Mouse (Mus musculus): ENCODE results near the gene Kctd6. TPM values are rescaled to one million over a fixed set of nuclear protein-coding genes. Genes with fewer than 3 reads are reported as not detected.
"Not testable (repeated sequence)": the region's sequence is repeated elsewhere in the genome, so short reads cannot be mapped to it uniquely, and the experiment has no call there.

Gene Kctd6
- total RNA-seq, 2 experiments from 2014 or later: 8.4 to 9.0 TPM

DNA sequence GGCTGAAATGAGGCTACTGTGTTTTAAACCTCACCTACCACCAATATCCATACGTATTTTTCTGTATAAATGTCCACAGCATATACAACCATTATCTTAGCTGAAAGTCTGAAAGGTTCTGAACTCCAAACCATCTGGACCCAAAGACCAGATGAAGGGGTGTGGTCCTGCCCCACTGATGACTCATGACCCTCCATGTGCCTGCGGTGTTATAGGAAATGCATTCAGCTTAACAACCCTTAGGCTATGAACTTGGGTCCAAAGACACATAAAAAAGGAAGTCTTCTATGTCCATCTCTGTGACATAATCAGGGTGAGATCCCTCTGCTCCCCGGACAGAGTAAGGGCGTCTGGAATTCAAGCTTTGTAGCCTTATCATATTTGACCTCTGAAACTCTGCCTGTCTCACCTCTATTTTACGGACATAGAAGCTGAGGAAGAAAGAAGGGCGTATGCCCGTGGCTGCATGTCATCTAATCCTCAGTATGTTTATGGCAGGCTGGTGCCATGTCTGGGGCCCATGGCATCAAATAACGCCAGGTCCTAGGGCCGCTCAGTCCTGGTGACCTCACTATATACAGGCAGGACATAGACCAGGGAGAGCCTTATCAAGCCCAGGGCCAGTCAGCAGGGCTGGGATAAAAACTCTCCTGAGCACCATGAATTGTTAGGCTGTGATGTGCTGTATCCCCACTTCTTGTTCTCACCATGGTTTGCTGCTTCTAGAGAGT, 36.4 kb downstream of the Kctd6 start:
- DNase-seq: no peak

DNA sequence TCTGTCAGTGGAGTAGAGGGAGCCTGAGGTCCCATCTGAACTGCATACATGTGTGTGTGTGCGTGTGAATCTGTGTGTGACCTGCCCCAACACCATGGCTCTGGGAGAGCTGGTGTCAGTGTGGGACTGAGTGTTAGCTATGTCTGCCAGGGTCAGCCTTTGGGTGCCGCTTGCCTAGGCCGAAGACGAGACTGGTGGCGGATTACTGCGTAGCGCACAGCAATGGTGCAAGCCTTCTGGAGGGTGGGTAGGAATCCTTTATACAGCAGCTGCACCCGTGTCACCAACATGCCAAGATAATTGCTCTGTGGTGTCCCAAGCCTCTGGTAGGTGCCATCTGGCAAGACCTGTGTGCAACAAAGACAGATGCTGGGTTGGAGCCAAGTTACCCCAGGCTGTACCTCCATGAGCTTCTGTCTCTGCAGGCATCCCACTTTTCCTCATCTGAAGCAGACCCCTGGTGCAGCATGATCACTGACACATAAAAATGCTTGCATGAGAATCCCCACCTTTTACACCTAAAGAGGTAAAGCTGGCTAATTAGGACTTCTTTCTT, 37.5 kb downstream of the Kctd6 start:
- DNase-seq: no peak

DNA sequence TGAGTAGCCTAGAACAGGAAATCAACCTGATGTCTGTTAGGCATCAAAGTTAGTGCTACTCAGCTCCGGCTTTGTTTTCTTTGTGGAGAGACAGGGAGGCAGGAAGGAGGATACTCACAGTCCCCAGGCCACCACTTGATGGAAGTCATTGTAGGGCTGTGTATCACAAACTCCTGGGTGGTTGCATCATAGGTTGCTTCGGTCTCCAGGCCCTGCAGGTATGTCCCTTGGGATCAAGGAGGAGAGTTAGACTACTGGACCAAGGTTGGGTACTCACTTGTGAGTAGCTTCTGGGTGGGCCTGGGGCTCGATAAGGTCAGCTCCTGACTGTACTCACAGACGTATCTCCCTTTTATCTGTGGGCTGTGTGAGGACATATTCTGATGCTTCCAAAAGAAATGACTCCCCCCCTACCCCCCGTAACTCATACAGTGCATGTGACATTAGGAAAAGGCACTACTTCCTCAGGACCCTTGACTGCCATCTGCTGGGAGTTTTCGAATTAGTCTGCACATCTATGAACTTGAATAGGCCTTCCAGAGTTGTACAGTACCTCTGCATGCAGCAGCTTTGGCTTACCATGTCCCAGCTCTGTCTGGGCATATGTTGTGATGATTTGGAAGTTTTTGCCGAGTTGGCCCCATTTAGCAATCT, 41.3 kb downstream of the Kctd6 start:
- peak; percentile 53 to 79 for DNase-seq

DNA sequence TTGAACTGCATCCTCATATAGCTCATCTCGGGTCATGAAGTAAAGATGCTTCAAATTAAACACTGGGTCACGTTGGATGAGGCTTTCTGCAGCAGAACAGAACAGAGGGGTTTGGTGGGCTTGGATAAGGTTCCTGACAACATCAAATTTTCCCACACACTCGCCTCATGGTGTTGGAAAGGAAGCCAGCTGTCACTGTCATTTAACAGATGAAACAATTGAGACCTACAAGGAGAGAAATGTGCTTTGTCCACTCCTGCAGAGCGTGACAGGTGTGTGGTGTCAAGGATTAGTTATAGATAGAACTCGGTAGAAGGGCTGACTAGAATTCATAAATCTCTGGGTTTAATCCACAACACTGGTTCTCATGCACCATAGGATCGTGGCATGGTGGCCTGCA, 42.1 kb downstream of the Kctd6 start:
- DNase-seq: no peak

DNA sequence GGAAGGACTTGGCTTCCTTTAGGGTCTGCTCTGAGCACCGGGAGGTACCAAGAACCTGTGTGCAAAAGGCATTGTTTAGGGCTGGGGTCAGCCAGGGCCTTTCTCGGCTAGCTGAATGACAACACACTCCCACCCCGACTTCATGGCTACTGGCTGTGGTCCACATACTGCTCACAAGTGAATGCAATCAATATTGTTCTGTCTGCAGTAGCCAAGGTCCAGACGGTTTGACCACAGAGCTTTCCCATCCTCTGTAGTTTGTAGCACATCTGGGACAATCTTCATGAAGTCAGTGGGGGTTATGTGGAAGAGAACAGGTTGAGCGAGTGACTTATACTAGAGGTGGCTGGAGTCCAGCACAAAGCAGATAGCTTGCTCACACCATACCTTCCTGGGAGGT, 42.9 kb downstream of the Kctd6 start:
- no peak for DNase-seq

DNA sequence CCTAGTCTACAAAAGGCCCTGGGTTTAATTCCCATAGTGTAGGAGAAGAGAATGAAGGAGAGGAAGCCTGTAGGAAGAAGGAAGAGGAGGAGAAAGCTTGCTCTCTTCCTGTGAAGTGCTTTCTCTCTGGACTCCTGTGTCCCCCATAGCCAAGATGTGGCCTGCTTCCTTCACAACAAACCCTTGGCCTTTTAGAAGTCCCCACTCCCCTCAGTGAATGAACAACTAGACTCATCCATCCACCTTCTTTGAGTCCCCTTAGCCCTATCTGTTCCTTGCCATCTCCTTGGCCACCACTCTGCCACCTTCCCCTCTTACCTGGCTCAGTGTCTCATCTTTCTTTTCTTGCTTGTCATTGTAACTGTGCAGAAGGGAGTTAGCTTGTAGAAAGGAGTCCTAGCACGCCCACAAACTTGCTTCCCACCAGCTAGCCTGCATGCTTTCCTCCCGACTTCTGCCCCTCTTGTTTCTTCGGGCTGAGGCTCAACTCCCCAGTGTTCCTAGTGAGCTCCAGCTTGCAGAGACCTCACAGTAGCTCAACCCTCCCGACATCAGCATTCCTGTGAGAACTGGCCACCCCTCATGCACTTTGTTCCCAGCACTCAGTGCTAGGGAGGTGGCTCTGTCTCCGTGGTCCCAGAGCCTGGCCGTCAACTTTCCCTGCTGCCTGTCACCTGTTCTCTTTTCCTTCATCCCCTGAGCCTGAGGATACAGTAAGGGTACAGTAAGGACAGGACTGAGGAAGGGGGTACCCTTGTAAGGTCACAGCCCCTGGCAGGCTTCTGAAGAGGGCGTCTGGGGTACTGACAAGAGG, 43.8 kb downstream of the Kctd6 start:
- no peak for DNase-seq

DNA sequence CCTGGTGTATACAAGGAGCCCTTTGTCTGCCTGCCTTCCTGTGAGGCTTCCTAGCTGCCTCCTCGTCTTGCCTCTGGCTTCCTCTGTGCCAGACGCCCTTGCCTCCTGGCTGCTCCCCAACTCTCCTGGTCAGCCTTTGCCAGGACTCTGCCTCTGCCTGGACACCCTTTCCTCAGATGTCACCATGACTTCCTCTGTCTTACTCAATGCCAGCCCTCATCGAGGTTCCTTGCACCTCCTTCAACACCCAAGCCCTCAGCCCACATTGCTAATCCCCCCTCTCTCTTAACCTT, 44.3 kb downstream of the Kctd6 start:
- peak; percentile 25 to 33 for DNase-seq

DNA sequence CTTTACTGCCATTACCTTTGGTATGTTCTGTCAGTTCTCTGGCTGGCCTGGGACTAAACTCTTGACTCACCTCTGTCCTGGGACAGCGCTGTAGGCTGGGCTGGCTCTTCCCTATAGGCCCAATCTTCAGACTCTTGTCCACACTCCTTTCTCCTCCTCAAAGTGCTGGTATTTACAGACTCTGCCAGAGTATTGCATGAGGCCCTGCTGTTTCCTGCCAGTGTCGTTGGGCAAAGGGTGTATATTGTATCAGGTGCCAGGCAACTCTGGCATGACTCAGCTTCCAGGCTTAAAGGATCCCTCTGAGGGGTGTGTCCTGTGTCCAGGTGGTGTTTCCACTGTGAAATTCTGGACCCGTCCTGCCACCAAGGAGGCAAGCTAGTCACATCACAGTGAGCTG, 44.8 kb downstream of the Kctd6 start:
- peak in 1 of 2 experiments; percentile 9 for DNase-seq

DNA sequence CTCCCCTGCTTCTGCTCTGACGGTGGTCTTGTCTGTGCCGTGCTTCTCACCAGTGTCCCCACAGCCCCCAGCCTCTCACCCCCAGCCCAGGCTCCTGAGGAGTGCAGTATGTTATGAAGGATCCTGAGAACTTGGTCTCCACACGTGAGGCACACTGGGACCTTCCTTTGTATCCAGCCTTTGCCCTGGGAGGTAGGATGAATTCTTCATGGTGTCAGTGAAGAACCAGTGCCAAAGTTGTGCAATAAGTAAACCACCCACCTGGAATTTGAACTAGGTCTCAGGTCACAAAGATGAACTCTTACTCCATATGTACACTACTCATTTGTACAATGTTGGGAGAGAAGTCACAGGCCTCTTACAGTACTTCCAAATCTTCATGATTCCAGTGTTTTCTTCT, 45.2 kb downstream of the Kctd6 start, which contains the start of gene Acox2:
Gene Acox2 (minus strand): TSS at position 188 of the 400 bp plus-strand sequence.
- no peak for DNase-seq

DNA sequence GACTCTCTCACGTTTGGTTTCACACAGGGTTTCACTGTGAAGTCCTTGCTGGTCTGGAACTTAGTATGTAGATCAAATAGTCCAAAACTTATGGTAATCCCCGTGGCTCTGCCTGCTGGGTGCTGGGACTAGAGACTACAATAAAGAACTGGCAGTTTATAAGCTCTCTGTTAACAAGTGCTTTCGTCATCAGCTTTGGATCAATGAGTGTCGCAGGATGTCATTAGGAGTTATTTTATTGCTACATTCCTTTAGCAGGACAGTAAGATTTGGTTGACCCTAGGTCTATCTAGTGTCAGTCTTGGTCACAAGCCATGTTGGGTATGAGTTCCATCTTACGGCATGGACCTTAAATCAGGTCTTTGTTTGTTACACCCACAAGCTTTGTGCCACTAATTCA, 46.3 kb downstream of the Kctd6 start:
- DNase-seq: no peak

DNA sequence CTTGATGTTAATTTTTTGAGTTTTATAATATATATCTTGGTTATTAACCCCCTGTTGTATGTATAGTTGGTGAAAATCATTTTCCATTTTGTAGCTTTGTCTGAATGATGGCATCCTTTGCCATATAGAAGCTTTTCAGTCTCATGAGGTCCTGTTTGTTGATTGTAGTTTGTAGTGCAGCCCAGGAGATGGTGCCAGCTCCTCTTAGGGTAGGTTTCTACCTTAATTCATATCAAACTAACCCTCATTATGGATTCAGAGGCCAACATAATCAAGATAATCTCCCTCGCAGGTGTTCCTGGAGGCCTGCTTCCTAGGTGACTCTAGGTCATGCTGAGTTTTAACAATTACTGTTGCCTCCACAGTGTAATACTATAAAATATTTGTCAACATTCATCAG, 48.3 kb downstream of the Kctd6 start:
- no peak for DNase-seq

DNA sequence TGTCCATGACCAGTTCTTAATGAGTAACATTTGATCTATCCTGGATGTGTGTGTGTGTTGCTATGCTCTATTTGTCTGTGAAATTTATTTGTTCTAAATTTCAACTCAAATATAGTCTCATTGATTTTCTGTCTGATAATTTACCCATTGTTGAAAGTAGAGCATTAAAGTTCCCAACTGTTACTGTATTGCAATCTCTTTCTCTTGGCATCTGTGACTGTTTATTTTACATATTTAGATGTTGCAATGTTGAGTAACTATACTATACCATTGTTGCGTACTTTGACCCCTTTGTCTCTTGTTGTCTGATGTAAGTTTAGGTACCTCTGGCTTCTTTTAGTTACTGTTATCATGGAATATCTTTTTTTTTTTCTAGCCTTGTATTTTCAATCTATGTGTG, 50.4 kb downstream of the Kctd6 start:
- DNase-seq: no peak

DNA sequence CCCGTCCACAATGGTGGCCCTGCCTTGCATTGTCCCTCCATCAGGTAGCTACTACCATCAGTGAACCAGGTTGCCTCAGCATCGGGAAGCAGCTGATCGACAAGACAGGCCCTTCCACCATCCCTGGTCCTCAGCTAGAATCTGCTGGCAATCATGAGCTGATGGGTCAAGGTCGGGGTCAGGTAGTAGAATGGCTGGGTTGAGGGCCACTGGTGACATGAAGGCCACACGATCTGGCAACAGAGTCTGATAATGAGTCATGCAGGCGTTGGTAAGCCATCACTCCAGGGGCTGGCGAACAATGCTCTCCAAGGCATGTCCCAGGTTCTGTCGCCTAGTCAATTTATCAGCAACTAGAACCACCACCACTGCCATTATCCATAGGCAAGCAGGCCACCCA, 57.3 kb downstream of the Kctd6 start:
- DNase-seq: not testable (repeated sequence)

Other genes with a start within 250 kb of the Kctd6 start
- under 1 TPM; 0.15 to 0.95 TPM for gene Dnase1l3, start 219.6 kb upstream of the Kctd6 start, total RNA-seq (2021)
- 10 to 100 TPM; 11.0 TPM for gene Abhd6, start 211.2 kb upstream of the Kctd6 start, total RNA-seq (2021)
- gene Rpp14, start 133.8 kb upstream of the Kctd6 start, total RNA-seq (2021): 10 to 100 TPM; 28.0 to 30.3 TPM
- 10 to 100 TPM; 22.0 to 25.2 TPM for gene Pxk, start 115.9 kb upstream of the Kctd6 start, total RNA-seq (2021)
- 100 to 1,000 TPM; 840 to 892 TPM for gene Pdhb, start 41.1 kb upstream of the Kctd6 start, total RNA-seq (2021)
- gene Acox2, start 45.2 kb downstream of the Kctd6 start, total RNA-seq (2021): under 1 TPM; 0.35 to 0.72 TPM
- gene Fam107a, start 103.9 kb downstream of the Kctd6 start, total RNA-seq (2021): 10 to 100 TPM; 12.1 to 24.4 TPM
- under 1 TPM in 1 of 2 experiments, not detected in 1; 0.98 TPM for gene Oit1, start 164.6 kb downstream of the Kctd6 start, total RNA-seq (2021)

Data from heart, adult 18-20 months (tissue).